Comparison of ENCODE assay signal across 19 mouse cellular contexts in the genomic region with DNA sequence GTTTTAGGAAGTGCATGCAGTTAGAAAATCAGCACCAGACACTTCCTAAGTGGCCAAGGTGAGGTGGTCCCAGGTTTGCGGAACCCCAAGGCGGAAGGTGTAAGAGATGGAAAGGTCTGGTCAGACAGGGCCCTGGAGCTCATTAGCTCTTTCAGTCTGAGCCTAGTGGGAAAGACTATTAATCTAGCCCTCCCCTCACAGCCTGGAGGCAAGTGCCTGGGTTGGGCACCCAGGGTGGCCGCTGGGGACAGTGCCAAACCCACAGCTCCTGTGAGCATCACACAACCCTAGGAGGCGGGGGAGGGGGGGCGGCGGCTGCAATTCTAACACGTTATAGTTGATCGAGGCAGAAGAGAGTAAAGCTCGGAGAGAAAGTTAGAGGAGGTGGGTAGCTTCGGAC. TPM values are rescaled to one million over a fixed set of nuclear protein-coding genes. Genes with fewer than 3 reads are reported as not detected.
A peak's percentile ranks its signal among the peaks of the same experiment; 100 is the strongest.
DNase-seq lines count a peak whose midpoint lies in the region; ATAC-seq and TF ChIP-seq lines count a peak whose summit lies in the region.
"Had no signal": no experiment of that assay in that cellular context is flagged by ENCODE, and none has a peak within 500 bp of the region (broad histone marks: within the 10 kb centered on the region; RNA-seq: fewer than 3 reads in every experiment).

No protein-coding gene starts in this region.

- H3K27ac ChIP-seq in layer of hippocampus, adult 2 months: 0 out of 2 replicates have a peak overlapping the region, but pooled peaks have one; percentile 88
- peak overlapping the region; percentile 86; the same call in 1 of the 2 replicates for H3K27ac ChIP-seq in midbrain, embryonic 14.5 days (replicated peaks; ENCODE audit: low read depth, low read length)
- H3K27ac ChIP-seq in intestine, embryonic 15.5 days: no peak overlapping the region
- no peak overlapping the region for H3K27ac ChIP-seq in heart, adult 2 months
- H3K27ac ChIP-seq: kidney, embryonic 15.5 days; liver, embryonic 12.5 days had no signal

- no peak for ATAC-seq in midbrain, embryonic 14.5 days (ENCODE audit: low FRiP score, low TSS enrichment)
- no peak for ATAC-seq in intestine, embryonic 15.5 days
- ATAC-seq: CD4-positive, CD25-positive, alpha-beta regulatory T cell, adult 4 months; inflammation-experienced regulatory T-cells, adult 6 months; liver, embryonic 12.5 days had no signal

- no peaks in the 10 kb centered on the region for H3K9me3 ChIP-seq in midbrain, embryonic 14.5 days (ENCODE audit: control insufficient read depth, low read length)
- H3K9me3 ChIP-seq in intestine, embryonic 15.5 days: no peaks in the 10 kb centered on the region
- H3K9me3 ChIP-seq: kidney, embryonic 15.5 days; liver, embryonic 12.5 days; megakaryocyte, embryonic 14.5 days had no signal

- no peak for TF ChIP-seq CTCF in layer of hippocampus, adult 2 months (conservative IDR thresholded peaks at IDR 0.05)
- no peak for TF ChIP-seq CTCF in heart, adult 2 months (IDR thresholded peaks at IDR 0.05)

- no peak for TF ChIP-seq POLR2A in heart, adult 2 months (IDR thresholded peaks at IDR 0.05; ENCODE audit: insufficient read depth, low read depth, low read length)

- peak overlapping the region; percentile 70 for H3K4me3 ChIP-seq in layer of hippocampus, adult 2 months
- peak overlapping the region; percentile 62 for H3K4me3 ChIP-seq in midbrain, embryonic 14.5 days (replicated peaks; ENCODE audit: low read depth, low read length)
- H3K4me3 ChIP-seq in intestine, embryonic 15.5 days (replicated peaks): no peak overlapping the region
- no peak overlapping the region for H3K4me3 ChIP-seq in heart, adult 2 months
- H3K4me3 ChIP-seq: kidney, embryonic 15.5 days; liver, embryonic 12.5 days; megakaryocyte, embryonic 14.5 days had no signal

- TF ChIP-seq EP300 in heart, adult 2 months (IDR thresholded peaks at IDR 0.05; ENCODE audit: insufficient read depth, low read depth, low read length): no peak

- H3K4me1 ChIP-seq in midbrain, embryonic 14.5 days (ENCODE audit: control insufficient read depth, insufficient read depth, low read length): peaks cover 29% of the 10 kb centered on the region
- 0 out of 2 replicates have a peak, but pooled peaks cover 6% of the 10 kb centered on the region for H3K4me1 ChIP-seq in intestine, embryonic 15.5 days (replicated peaks)
- no peaks in the 10 kb centered on the region for H3K4me1 ChIP-seq in heart, adult 2 months (ENCODE audit: control insufficient read depth, insufficient read depth, low read length)
- H3K4me1 ChIP-seq: liver, embryonic 12.5 days had no signal

- H3K9ac ChIP-seq in midbrain, embryonic 14.5 days (replicated peaks; ENCODE audit: low read length): peak overlapping the region; percentile 12; the same call in 1 of the 2 replicates
- no peak overlapping the region for H3K9ac ChIP-seq in intestine, embryonic 15.5 days
- H3K9ac ChIP-seq in heart, adult 2 months (ENCODE audit: low read depth, low read length): no peak overlapping the region
- H3K9ac ChIP-seq: kidney, embryonic 15.5 days; liver, embryonic 12.5 days had no signal

- H3K4me2 ChIP-seq in midbrain, embryonic 14.5 days (ENCODE audit: low read length): peak overlapping the region; percentile 65
- no peak overlapping the region for H3K4me2 ChIP-seq in intestine, embryonic 15.5 days (replicated peaks)
- H3K4me2 ChIP-seq: kidney, embryonic 15.5 days; liver, embryonic 12.5 days had no signal

- DNase-seq in layer of hippocampus, adult 2 months (ENCODE audit: low spot score in 2 of 2): no peak
- no peak for DNase-seq in layer of hippocampus, adult 11-12 months (ENCODE audit: low spot score)
- DNase-seq in cerebellum, adult 9-10 months: peak; percentile 54
- peak; percentile 38 to 46 for DNase-seq in cerebellum, postnatal 36 days
- peak; percentile 35 for DNase-seq in midbrain, embryonic 14.5 days
- no peak for DNase-seq in ovary, postnatal 36 days (ENCODE audit: low spot score)
- no peak for DNase-seq in heart, adult 2 months

- WGBS in midbrain, embryonic 14.5 days: 61% methylated on average over 10 of the region's 10 CpGs
- WGBS in intestine, embryonic 15.5 days: 70% methylated on average over 10 of the region's 10 CpGs
- 69% methylated on average over 10 of the region's 10 CpGs for WGBS in heart, adult 2 months

- no peaks in the 10 kb centered on the region for H3K79me2 ChIP-seq in heart, adult 2 months (replicated peaks; ENCODE audit: control insufficient read depth, insufficient read depth, low read length)

- intact Hi-C loops in heart, adult 2 months (cut with DNase I): loop anchor here (10.0 kb wide), 1 partner anchor 181 kb away; no protein-coding TSS in a partner anchor

- H3K36me3 ChIP-seq in midbrain, embryonic 14.5 days (ENCODE audit: control insufficient read depth, insufficient read depth, low read length): no peaks in the 10 kb centered on the region
- no peaks in the 10 kb centered on the region for H3K36me3 ChIP-seq in intestine, embryonic 15.5 days
- no peaks in the 10 kb centered on the region for H3K36me3 ChIP-seq in heart, adult 2 months (ENCODE audit: control insufficient read depth, insufficient read depth, low read length)
- H3K36me3 ChIP-seq: kidney, embryonic 15.5 days; liver, embryonic 12.5 days had no signal

- H3K27me3 ChIP-seq in midbrain, embryonic 14.5 days (ENCODE audit: control insufficient read depth, insufficient read depth, low read length): no peaks in the 10 kb centered on the region
- peaks cover 27% of the 10 kb centered on the region for H3K27me3 ChIP-seq in intestine, embryonic 15.5 days (replicated peaks)
- H3K27me3 ChIP-seq in heart, adult 2 months (ENCODE audit: control insufficient read depth, insufficient read depth, low read length): peaks cover 1% of the 10 kb centered on the region; the same call in 1 of the 2 replicates

RNA-seq across cellular contexts. Expression of gene Cacng2, which starts 3.6 kb away (rescaled TPM):
- total RNA-seq in layer of hippocampus, adult 2 months (2021): 10 to 100 TPM; 36.0 to 36.8 TPM
- polyA plus RNA-seq in midbrain, embryonic 14.5 days (2014; fragmentation: Nextera tagmentation; extraction: Ambion mirVana): 12.7 and 19.7 TPM in 2 replicates
- 0.04 and 0.10 TPM in 2 replicates for polyA plus RNA-seq in intestine, embryonic 15.5 days (2015; fragmentation: Nextera tagmentation; extraction: Ambion mirVana)
- not detected for total RNA-seq in heart, adult 2 months (2021)
- 0.03 TPM in 1 of 2 replicates, not detected in the other for polyA plus RNA-seq in heart, adult 2 months (2012; rRNA removed)
- total RNA-seq: common myeloid progenitor, adult 5-6 weeks; neutrophil, adult 5-6 weeks had no signal
- polyA plus RNA-seq: CD4-positive, CD25-positive, alpha-beta regulatory T cell, adult 4 months; gonadal fat pad, adult 2 months; heart, embryonic 16.5 days; inflammation-experienced regulatory T-cells, adult 6 months; liver, embryonic 12.5 days; lung, embryonic 16.5 days; thymus, postnatal 0 days had no signal

RNA-seq across cellular contexts. Expression of gene Ift27, which starts 57.7 kb away (rescaled TPM):
- 10 to 100 TPM; 22.7 to 23.3 TPM for total RNA-seq in layer of hippocampus, adult 2 months (2021)
- polyA plus RNA-seq in midbrain, embryonic 14.5 days (2014; fragmentation: Nextera tagmentation; extraction: Ambion mirVana): 102 and 110 TPM in 2 replicates
- 60.5 and 62.9 TPM in 2 replicates for polyA plus RNA-seq in intestine, embryonic 15.5 days (2015; fragmentation: Nextera tagmentation; extraction: Ambion mirVana)
- total RNA-seq in heart, adult 2 months (2021): 10 to 100 TPM in 1 of 2 experiments, 1 to 10 TPM in 1; 9.3 to 10.0 TPM
- 22.6 and 22.8 TPM in 2 replicates for polyA plus RNA-seq in heart, adult 2 months (2012; rRNA removed)

Comparison
In these comparisons a context has a peak if more than half of its experiments do, and no peak if none do; other contexts are left out.
1. DNase-seq: peak in cerebellum, adult 9-10 months (single experiment), cerebellum, postnatal 36 days (2 of 2) and midbrain, embryonic 14.5 days (single experiment); none in layer of hippocampus, adult 2 months (0 of 2), layer of hippocampus, adult 11-12 months (single experiment), ovary, postnatal 36 days (single experiment) and heart, adult 2 months (0 of 2).
2. H3K27ac ChIP-seq: peak in layer of hippocampus, adult 2 months (single experiment) and midbrain, embryonic 14.5 days (single experiment); none in intestine, embryonic 15.5 days (single experiment) and heart, adult 2 months (single experiment).
3. H3K4me3 ChIP-seq: peak in layer of hippocampus, adult 2 months (single experiment) and midbrain, embryonic 14.5 days (single experiment); none in intestine, embryonic 15.5 days (single experiment) and heart, adult 2 months (single experiment).
4. RNA of gene Cacng2, which starts 3.6 kb away (polyA plus RNA-seq): 12.7 to 19.7 TPM in midbrain, embryonic 14.5 days; 0.04 to 0.10 TPM in intestine, embryonic 15.5 days and 0.03 TPM in heart, adult 2 months; every median in the first group is over 10 times any median in the second.